Mouse (Mus musculus): Measurements from ENCODE around the gene Hoxd3. TPM values are rescaled to one million over a fixed set of nuclear protein-coding genes. Genes with fewer than 3 reads are reported as not detected.

The Hoxd3 gene
- polyA plus RNA-seq, 1 experiment from 2014 or later = 0.09 TPM

GRCm38 (mm10) chr2:74678891-74679595 is 32.7 kb upstream of the Hoxd3 start, which contains the start of gene Hoxd11:
Gene Hoxd11, plus strand, starts transcription at chr2:74679557.
- no peak within 1 kb of the TSS for H3K27ac ChIP-seq (ENCODE audit: low read length)
- WGBS (ENCODE audit: insufficient replicate concordance) = 1% methylated on average over 15 of the region's 15 CpGs
- no peaks in the 10 kb centered on the region for H3K9me3 ChIP-seq (replicated peaks; ENCODE audit: control insufficient read depth, low read length)
- ATAC-seq (ENCODE audit: low read depth) = no peak
- H3K4me3 ChIP-seq (ENCODE audit: low read depth, low read length) = no peak within 1 kb of the TSS
- H3K36me3 ChIP-seq (ENCODE audit: control insufficient read depth, insufficient read depth) = no peaks in the 10 kb centered on the region
- no peak within 1 kb of the TSS for H3K4me2 ChIP-seq (ENCODE audit: low read depth, low read length)
- H3K9ac ChIP-seq (ENCODE audit: low read depth, low read length) = no peak within 1 kb of the TSS
- H3K4me1 ChIP-seq (ENCODE audit: control insufficient read depth, low read depth, low read length) = peaks cover 3% of the 10 kb centered on the region
- peaks cover 97% of the 10 kb centered on the region for H3K27me3 ChIP-seq (ENCODE audit: control insufficient read depth, insufficient read depth, low read depth, low read length)

DNA sequence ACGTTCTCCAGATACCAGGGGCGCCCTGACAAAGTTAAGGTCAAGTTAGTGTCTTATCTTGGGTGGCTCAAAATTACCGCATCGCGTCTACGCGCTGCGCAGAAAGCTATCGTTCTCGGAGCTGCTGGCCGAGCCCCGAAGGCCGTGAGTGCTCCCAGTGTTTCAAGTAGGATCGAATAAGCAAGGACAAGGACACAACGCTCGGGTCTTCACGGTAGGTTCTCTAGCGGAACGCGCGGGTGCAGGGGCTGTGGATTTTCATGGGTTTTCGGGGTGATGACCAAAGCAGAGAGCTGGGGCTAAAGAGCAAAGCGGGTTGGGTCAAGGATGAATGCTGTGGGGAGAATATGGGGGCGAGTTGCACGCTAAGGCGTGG is 32.1 kb upstream of the Hoxd3 start:
- Histone ChIP-seq H3K36me3 (ENCODE audit: control insufficient read depth, insufficient read depth) (no peaks in the 10 kb centered on the region), H3K9ac (ENCODE audit: low read depth, low read length) (no peak overlapping the region), H3K4me1 (ENCODE audit: control insufficient read depth, low read depth, low read length) (peaks cover 3% of the 10 kb centered on the region), H3K27me3 (ENCODE audit: control insufficient read depth, insufficient read depth, low read depth, low read length) (peaks cover 97% of the 10 kb centered on the region), H3K4me3 (ENCODE audit: low read depth, low read length) (no peak overlapping the region), H3K9me3 (replicated peaks; ENCODE audit: control insufficient read depth, low read length) (no peaks in the 10 kb centered on the region), H3K4me2 (ENCODE audit: low read depth, low read length) (no peak overlapping the region), H3K27ac (ENCODE audit: low read length) (no peak overlapping the region)
- no peak for ATAC-seq (ENCODE audit: low read depth)
- under 1% methylated on average over 26 of the region's 26 CpGs for WGBS (ENCODE audit: insufficient replicate concordance)

- no peak for ATAC-seq (ENCODE audit: low read depth)
- H3K9me3 ChIP-seq (replicated peaks; ENCODE audit: control insufficient read depth, low read length) = no peaks in the 10 kb centered on the region
- H3K27ac ChIP-seq (ENCODE audit: low read length) = no peak overlapping the region
- no peak overlapping the region for H3K9ac ChIP-seq (ENCODE audit: low read depth, low read length)
- H3K4me1 ChIP-seq (ENCODE audit: control insufficient read depth, low read depth, low read length) = peaks cover 3% of the 10 kb centered on the region
- peaks cover 97% of the 10 kb centered on the region for H3K27me3 ChIP-seq (ENCODE audit: control insufficient read depth, insufficient read depth, low read depth, low read length)
- no peak overlapping the region for H3K4me3 ChIP-seq (ENCODE audit: low read depth, low read length)
- WGBS (ENCODE audit: insufficient replicate concordance) = 1% methylated on average over 23 of the region's 23 CpGs
- H3K36me3 ChIP-seq (ENCODE audit: control insufficient read depth, insufficient read depth) = no peaks in the 10 kb centered on the region
- H3K4me2 ChIP-seq (ENCODE audit: low read depth, low read length) = no peak overlapping the region
These were observed 31.7 kb upstream of the Hoxd3 start for GRCm38 (mm10) chr2:74679980-74680379.

DNA sequence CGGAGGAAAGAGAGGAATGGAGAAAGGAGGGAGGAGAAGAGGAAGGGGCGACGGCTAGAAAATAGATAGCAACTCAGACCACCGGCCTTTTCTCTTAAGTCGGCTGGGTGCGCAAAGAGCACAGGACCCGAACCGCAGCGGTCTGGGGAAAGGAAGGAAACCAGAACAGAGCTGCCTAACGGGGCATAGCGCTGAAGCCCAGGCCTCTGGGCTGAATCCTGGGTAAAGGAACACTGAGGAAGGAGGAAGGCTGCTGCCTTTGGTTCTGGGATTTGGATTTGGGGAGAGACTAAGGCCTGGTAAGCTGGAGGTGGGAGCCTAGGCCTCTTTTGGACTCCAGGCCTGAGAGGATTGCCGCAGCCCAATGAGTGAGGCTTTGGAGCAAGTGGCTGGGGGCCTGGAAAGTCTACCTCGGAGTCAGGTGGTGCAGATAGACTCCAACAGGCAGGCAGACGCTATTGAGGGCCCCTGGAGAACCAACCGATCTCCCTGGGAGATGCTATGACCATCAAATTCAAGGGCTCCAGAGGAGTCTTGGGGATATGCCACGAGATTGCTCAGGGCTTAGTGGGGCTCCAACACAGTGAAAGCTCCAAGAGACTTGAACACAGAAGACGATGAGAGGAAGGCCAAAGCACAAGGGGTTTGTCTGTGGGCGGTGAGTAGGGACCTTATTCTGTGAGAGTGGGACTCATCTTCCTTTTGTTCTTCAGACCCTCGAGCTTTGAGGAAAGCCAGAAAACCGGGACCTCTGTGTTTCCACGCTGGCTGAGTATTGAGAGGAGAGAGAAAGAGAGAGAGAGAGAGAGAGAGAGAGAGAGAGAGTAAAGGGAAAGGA is 30.9 kb upstream of the Hoxd3 start:
- Histone ChIP-seq H3K9me3 (replicated peaks; ENCODE audit: control insufficient read depth, low read length) (no peaks in the 10 kb centered on the region), H3K27ac (ENCODE audit: low read length) (no peak overlapping the region), H3K27me3 (ENCODE audit: control insufficient read depth, insufficient read depth, low read depth, low read length) (peaks cover 95% of the 10 kb centered on the region), H3K9ac (ENCODE audit: low read depth, low read length) (no peak overlapping the region), H3K36me3 (ENCODE audit: control insufficient read depth, insufficient read depth) (no peaks in the 10 kb centered on the region), H3K4me3 (ENCODE audit: low read depth, low read length) (no peak overlapping the region), H3K4me2 (ENCODE audit: low read depth, low read length) (no peak overlapping the region), H3K4me1 (ENCODE audit: control insufficient read depth, low read depth, low read length) (peaks cover 3% of the 10 kb centered on the region)
- 2% methylated on average over 21 of the region's 21 CpGs for WGBS (ENCODE audit: insufficient replicate concordance)
- no peak for ATAC-seq (ENCODE audit: low read depth)

- Histone ChIP-seq H3K4me1 (ENCODE audit: control insufficient read depth, low read depth, low read length) (peaks cover 3% of the 10 kb centered on the region), H3K36me3 (ENCODE audit: control insufficient read depth, insufficient read depth) (no peaks in the 10 kb centered on the region), H3K4me3 (ENCODE audit: low read depth, low read length) (no peak overlapping the region; the same call in 1 of the 2 replicates), H3K27ac (ENCODE audit: low read length) (no peak overlapping the region), H3K9me3 (replicated peaks; ENCODE audit: control insufficient read depth, low read length) (no peaks in the 10 kb centered on the region), H3K27me3 (ENCODE audit: control insufficient read depth, insufficient read depth, low read depth, low read length) (peaks cover 92% of the 10 kb centered on the region), H3K9ac (ENCODE audit: low read depth, low read length) (no peak overlapping the region), H3K4me2 (ENCODE audit: low read depth, low read length) (no peak overlapping the region)
- ATAC-seq (ENCODE audit: low read depth) = no peak
- under 1% methylated on average over 73 of the region's 78 CpGs for WGBS (ENCODE audit: insufficient replicate concordance)
These were observed 29.9 kb upstream of the Hoxd3 start for GRCm38 (mm10) chr2:74681594-74682531.

DNA sequence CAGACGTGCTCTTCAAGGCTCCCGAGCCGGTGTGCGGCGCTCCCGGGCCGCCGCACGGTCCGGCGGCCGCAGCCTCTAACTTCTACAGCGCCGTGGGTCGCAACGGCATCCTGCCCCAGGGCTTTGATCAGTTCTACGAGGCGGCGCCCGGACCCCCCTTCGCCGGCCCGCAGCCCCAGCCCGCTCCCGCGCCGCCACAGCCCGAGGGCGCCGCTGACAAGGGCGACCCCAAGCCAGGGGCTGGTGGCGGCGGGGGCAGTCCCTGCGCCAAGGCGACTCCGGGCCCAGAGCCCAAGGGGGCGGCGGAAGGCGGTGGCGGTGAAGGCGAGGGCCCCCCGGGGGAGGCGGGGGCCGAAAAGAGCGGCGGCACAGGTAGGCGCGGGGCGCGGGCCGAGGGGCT is 28.9 kb upstream of the Hoxd3 start:
- H3K4me2 ChIP-seq (ENCODE audit: low read depth, low read length) = no peak overlapping the region
- no peak overlapping the region for H3K4me3 ChIP-seq (ENCODE audit: low read depth, low read length)
- H3K4me1 ChIP-seq (ENCODE audit: control insufficient read depth, low read depth, low read length) = peaks cover 3% of the 10 kb centered on the region
- no peaks in the 10 kb centered on the region for H3K9me3 ChIP-seq (replicated peaks; ENCODE audit: control insufficient read depth, low read length)
- H3K27me3 ChIP-seq (ENCODE audit: control insufficient read depth, insufficient read depth, low read depth, low read length) = peaks cover 94% of the 10 kb centered on the region
- H3K36me3 ChIP-seq (ENCODE audit: control insufficient read depth, insufficient read depth) = no peaks in the 10 kb centered on the region
- no peak overlapping the region for H3K27ac ChIP-seq (ENCODE audit: low read length)
- no peak overlapping the region for H3K9ac ChIP-seq (ENCODE audit: low read depth, low read length)
- ATAC-seq (ENCODE audit: low read depth) = no peak
- WGBS (ENCODE audit: insufficient replicate concordance) = 2% methylated on average over 43 of the region's 51 CpGs

DNA sequence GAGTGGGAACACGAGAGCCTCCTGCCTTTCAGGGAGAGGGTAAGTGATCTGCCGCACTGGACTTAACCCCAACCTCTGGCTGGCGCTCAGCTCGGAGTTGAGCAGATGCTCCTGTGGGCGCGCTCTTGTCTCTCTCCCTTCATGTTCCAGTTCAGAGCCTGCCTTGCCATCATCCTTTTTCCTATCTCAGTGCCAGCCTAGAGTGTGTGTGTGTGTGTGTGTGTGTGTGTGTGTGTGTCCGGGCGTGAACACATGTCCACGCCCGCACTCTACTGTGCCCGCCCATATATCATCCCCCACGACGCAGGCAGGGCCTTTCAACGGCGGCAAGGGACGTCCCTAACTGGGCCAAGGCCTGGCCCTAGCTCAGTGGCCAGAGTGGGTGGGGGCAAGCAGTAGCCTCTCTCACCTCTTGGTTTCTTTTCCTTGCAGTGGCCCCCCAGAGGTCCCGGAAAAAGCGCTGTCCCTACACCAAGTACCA is 28.2 kb upstream of the Hoxd3 start:
- peaks cover 95% of the 10 kb centered on the region for H3K27me3 ChIP-seq (ENCODE audit: control insufficient read depth, insufficient read depth, low read depth, low read length)
- peaks cover 3% of the 10 kb centered on the region for H3K4me1 ChIP-seq (ENCODE audit: control insufficient read depth, low read depth, low read length)
- H3K9ac ChIP-seq (ENCODE audit: low read depth, low read length) = no peak overlapping the region
- H3K27ac ChIP-seq (ENCODE audit: low read length) = no peak overlapping the region
- no peak overlapping the region for H3K4me3 ChIP-seq (ENCODE audit: low read depth, low read length)
- no peaks in the 10 kb centered on the region for H3K36me3 ChIP-seq (ENCODE audit: control insufficient read depth, insufficient read depth)
- no peak overlapping the region for H3K4me2 ChIP-seq (ENCODE audit: low read depth, low read length)
- ATAC-seq (ENCODE audit: low read depth) = no peak
- H3K9me3 ChIP-seq (replicated peaks; ENCODE audit: control insufficient read depth, low read length) = no peaks in the 10 kb centered on the region
- WGBS (ENCODE audit: insufficient replicate concordance) = 3% methylated on average over 18 of the region's 18 CpGs

DNA sequence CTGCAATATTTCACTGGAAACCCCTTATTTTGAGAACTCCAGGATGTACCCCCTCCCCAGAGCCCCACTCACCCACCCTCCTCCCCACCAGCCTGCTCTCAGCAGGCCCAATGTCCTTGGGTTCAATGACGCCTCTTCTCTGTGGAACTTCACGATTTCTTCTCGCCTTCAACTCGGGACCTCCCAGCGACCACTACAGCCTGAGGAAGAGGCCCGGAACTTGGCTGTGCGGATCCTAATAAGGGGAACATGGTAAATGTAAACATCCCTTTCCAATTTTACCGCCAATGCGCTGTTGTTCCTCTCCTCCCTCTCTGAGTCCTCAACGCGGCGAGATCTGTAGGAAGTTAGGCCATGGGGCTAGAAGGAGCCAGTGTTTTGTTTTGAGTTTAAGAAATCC is 27.6 kb upstream of the Hoxd3 start:
- Histone ChIP-seq H3K4me1 (ENCODE audit: control insufficient read depth, low read depth, low read length) (peaks cover 3% of the 10 kb centered on the region), H3K36me3 (ENCODE audit: control insufficient read depth, insufficient read depth) (no peaks in the 10 kb centered on the region), H3K4me3 (ENCODE audit: low read depth, low read length) (no peak overlapping the region), H3K9me3 (replicated peaks; ENCODE audit: control insufficient read depth, low read length) (no peaks in the 10 kb centered on the region), H3K9ac (ENCODE audit: low read depth, low read length) (no peak overlapping the region), H3K27ac (ENCODE audit: low read length) (no peak overlapping the region), H3K27me3 (ENCODE audit: control insufficient read depth, insufficient read depth, low read depth, low read length) (peaks cover 94% of the 10 kb centered on the region), H3K4me2 (ENCODE audit: low read depth, low read length) (no peak overlapping the region)
- WGBS (ENCODE audit: insufficient replicate concordance) = 1% methylated on average over 12 of the region's 12 CpGs
- ATAC-seq (ENCODE audit: low read depth) = no peak
